In the genomic region with DNA sequence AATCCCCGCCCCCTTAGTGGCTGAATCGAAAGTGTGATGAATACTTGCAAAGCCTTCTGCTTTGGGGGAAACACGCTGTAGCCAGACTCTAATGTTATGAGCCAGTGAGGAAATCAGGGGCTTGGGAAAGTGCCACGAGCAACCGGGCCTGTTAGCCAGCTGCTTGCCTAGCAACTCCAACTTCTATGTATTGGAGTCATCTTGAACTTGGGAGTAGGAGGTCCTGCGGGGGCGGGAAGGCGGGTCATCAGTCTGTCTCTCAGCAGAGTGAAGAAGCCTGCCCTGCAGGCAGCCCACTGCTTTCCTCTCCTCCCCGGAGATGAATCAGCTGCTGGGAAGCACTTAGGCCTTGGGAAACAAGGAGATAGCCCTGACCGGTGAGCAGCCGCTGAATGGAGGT, we compare ENCODE assay signal across 8 mouse cellular contexts. TPM values are rescaled to one million over a fixed set of nuclear protein-coding genes. Genes with fewer than 3 reads are reported as not detected.
DNase-seq lines count a peak whose midpoint lies in the region; ATAC-seq and TF ChIP-seq lines count a peak whose summit lies in the region.

No protein-coding gene starts in this region.

- H3K9me3 ChIP-seq in hindbrain, postnatal 0 days (ENCODE audit: low read length) = no peaks in the 10 kb centered on the region
- H3K9me3 ChIP-seq in hindbrain, embryonic 11.5 days (ENCODE audit: control insufficient read depth, low read length) = no peaks in the 10 kb centered on the region
- H3K9me3 ChIP-seq in stomach, postnatal 0 days (ENCODE audit: control insufficient read depth, low read length) = no peaks in the 10 kb centered on the region
- no peaks in the 10 kb centered on the region for H3K9me3 ChIP-seq in midbrain, embryonic 14.5 days (ENCODE audit: control insufficient read depth, low read length)

- no peak for TF ChIP-seq EP300 in stomach, postnatal 0 days (optimal IDR thresholded peaks at IDR 0.05)

- H3K4me2 ChIP-seq in hindbrain, postnatal 0 days (ENCODE audit: low read depth, low read length) = no peak overlapping the region
- H3K4me2 ChIP-seq in hindbrain, embryonic 11.5 days (replicated peaks; ENCODE audit: low read depth, low read length) = no peak overlapping the region
- no peak overlapping the region for H3K4me2 ChIP-seq in stomach, postnatal 0 days (replicated peaks; ENCODE audit: low read depth)
- H3K4me2 ChIP-seq in midbrain, embryonic 14.5 days (ENCODE audit: low read length) = no peak overlapping the region

- H3K4me3 ChIP-seq in hindbrain, postnatal 0 days (ENCODE audit: low read length) = no peak overlapping the region
- H3K4me3 ChIP-seq in hindbrain, embryonic 11.5 days (ENCODE audit: low read depth, low read length) = no peak overlapping the region
- H3K4me3 ChIP-seq in stomach, postnatal 0 days (ENCODE audit: low read depth, low read length) = no peak overlapping the region
- no peak overlapping the region for H3K4me3 ChIP-seq in midbrain, embryonic 14.5 days (replicated peaks; ENCODE audit: low read depth, low read length)

- H3K9ac ChIP-seq in hindbrain, postnatal 0 days (replicated peaks; ENCODE audit: low read length) = no peak overlapping the region
- H3K9ac ChIP-seq in hindbrain, embryonic 11.5 days (ENCODE audit: low read depth, low read length) = no peak overlapping the region
- H3K9ac ChIP-seq in stomach, postnatal 0 days (ENCODE audit: low read length) = no peak overlapping the region
- no peak overlapping the region for H3K9ac ChIP-seq in midbrain, embryonic 14.5 days (replicated peaks; ENCODE audit: low read length)

- H3K4me1 ChIP-seq in hindbrain, postnatal 0 days (ENCODE audit: insufficient read depth, low read length) = peaks cover 18% of the 10 kb centered on the region
- H3K4me1 ChIP-seq in hindbrain, embryonic 11.5 days (replicated peaks; ENCODE audit: control insufficient read depth, insufficient read depth, low read length) = no peaks in the 10 kb centered on the region
- peaks cover 9% of the 10 kb centered on the region for H3K4me1 ChIP-seq in stomach, postnatal 0 days (replicated peaks; ENCODE audit: control insufficient read depth, insufficient read depth)
- H3K4me1 ChIP-seq in midbrain, embryonic 14.5 days (ENCODE audit: control insufficient read depth, insufficient read depth, low read length) = peaks cover 11% of the 10 kb centered on the region; the same call in 1 of the 2 replicates

- no peaks in the 10 kb centered on the region for H3K36me3 ChIP-seq in hindbrain, postnatal 0 days (ENCODE audit: insufficient read depth, low read length)
- no peaks in the 10 kb centered on the region for H3K36me3 ChIP-seq in hindbrain, embryonic 11.5 days (ENCODE audit: control insufficient read depth, insufficient read depth, low read length)
- H3K36me3 ChIP-seq in stomach, postnatal 0 days (ENCODE audit: control insufficient read depth, insufficient read depth, low read length) = no peaks in the 10 kb centered on the region
- H3K36me3 ChIP-seq in midbrain, embryonic 14.5 days (ENCODE audit: control insufficient read depth, insufficient read depth, low read length) = no peaks in the 10 kb centered on the region

- 49% methylated on average over 11 of the region's 11 CpGs for WGBS in hindbrain, postnatal 0 days
- WGBS in hindbrain, embryonic 11.5 days = 72% methylated on average over 11 of the region's 11 CpGs
- 56% methylated on average over 11 of the region's 11 CpGs for WGBS in stomach, postnatal 0 days
- WGBS in midbrain, embryonic 14.5 days = 80% methylated on average over 11 of the region's 11 CpGs

- no peak overlapping the region for H3K27ac ChIP-seq in hindbrain, postnatal 0 days
- no peak overlapping the region for H3K27ac ChIP-seq in hindbrain, embryonic 11.5 days (ENCODE audit: low read depth, low read length)
- no peak overlapping the region for H3K27ac ChIP-seq in stomach, postnatal 0 days (replicated peaks)
- H3K27ac ChIP-seq in midbrain, embryonic 14.5 days (replicated peaks; ENCODE audit: low read depth, low read length) = no peak overlapping the region

- TF ChIP-seq CTCF in hindbrain, postnatal 0 days (IDR thresholded peaks at IDR 0.05; ENCODE audit: low read depth) = no peak
- TF ChIP-seq CTCF in brain, embryonic 14.5 days (IDR thresholded peaks at IDR 0.05; ENCODE audit: borderline replicate concordance, extremely low read depth, insufficient read depth, insufficient read length) = no peak
- TF ChIP-seq CTCF in stomach, postnatal 0 days (IDR thresholded peaks at IDR 0.05; ENCODE audit: low read depth) = no peak

- peak; percentile 73 for DNase-seq in hindbrain, postnatal 0 days (ENCODE audit: low spot score)
- no peak for DNase-seq in hindbrain, embryonic 11.5 days (ENCODE audit: low spot score)
- peak; percentile 44 for DNase-seq in brain, embryonic 14.5 days (ENCODE audit: low read depth)
- DNase-seq in kidney, postnatal 25 days = peak; percentile 41 to 50
- peak; percentile 48 for DNase-seq in lung, postnatal 25 days (ENCODE audit: low spot score)
- no peak for DNase-seq in stomach, postnatal 0 days (ENCODE audit: low spot score)
- DNase-seq in thymus, adult 18-20 months = no peak
- no peak for DNase-seq in midbrain, embryonic 14.5 days

- TF ChIP-seq POLR2A in brain, embryonic 14.5 days (IDR thresholded peaks at IDR 0.05; ENCODE audit: borderline replicate concordance, extremely low read depth, insufficient read depth, insufficient read length, poor library complexity, severe bottlenecking) = no peak

- H3K27me3 ChIP-seq in hindbrain, postnatal 0 days (ENCODE audit: insufficient read depth, low read length) = no peaks in the 10 kb centered on the region
- no peaks in the 10 kb centered on the region for H3K27me3 ChIP-seq in hindbrain, embryonic 11.5 days (ENCODE audit: control insufficient read depth, insufficient read depth, low read length)
- H3K27me3 ChIP-seq in stomach, postnatal 0 days (ENCODE audit: control insufficient read depth, insufficient read depth, low read length) = no peaks in the 10 kb centered on the region
- H3K27me3 ChIP-seq in midbrain, embryonic 14.5 days (ENCODE audit: control insufficient read depth, insufficient read depth, low read length) = no peaks in the 10 kb centered on the region

- peak; percentile 77 for ATAC-seq in hindbrain, postnatal 0 days
- no peak for ATAC-seq in hindbrain, embryonic 11.5 days (ENCODE audit: low FRiP score)
- ATAC-seq in stomach, postnatal 0 days (ENCODE audit: low FRiP score, low TSS enrichment) = no peak
- no peak for ATAC-seq in midbrain, embryonic 14.5 days (ENCODE audit: low FRiP score, low TSS enrichment)

RNA-seq across cellular contexts. Expression of gene Fhdc1, which starts 42.1 kb away (rescaled TPM):
- total RNA-seq in hindbrain, postnatal 0 days (2014; rRNA removed) = 7.7 and 8.4 TPM in 2 replicates
- 3.2 and 3.5 TPM in 2 replicates for polyA plus RNA-seq in hindbrain, postnatal 0 days (2015; fragmentation: Nextera tagmentation; extraction: Ambion mirVana)
- 3.3 and 3.7 TPM in 2 replicates for polyA plus RNA-seq in hindbrain, embryonic 11.5 days (2014; fragmentation: Nextera tagmentation; extraction: Ambion mirVana)
- 1.9 and 3.8 TPM in 2 replicates for polyA plus RNA-seq in brain, embryonic 14.5 days (2012; rRNA removed)
- 17.8 and 19.5 TPM in 2 replicates for polyA plus RNA-seq in stomach, postnatal 0 days (2015; fragmentation: Nextera tagmentation; extraction: Ambion mirVana)
- 4.1 and 4.3 TPM in 2 replicates for polyA plus RNA-seq in midbrain, embryonic 14.5 days (2014; fragmentation: Nextera tagmentation; extraction: Ambion mirVana)

Comparison
In these comparisons a context has a peak if more than half of its experiments do, and no peak if none do; other contexts are left out.
1. DNase-seq: peak in hindbrain, postnatal 0 days (single experiment), brain, embryonic 14.5 days (single experiment), kidney, postnatal 25 days (2 of 2) and lung, postnatal 25 days (single experiment); none in hindbrain, embryonic 11.5 days (single experiment), stomach, postnatal 0 days (single experiment), thymus, adult 18-20 months (0 of 2) and midbrain, embryonic 14.5 days (single experiment).